Mouse (Mus musculus) spleen, postnatal 14 days (tissue): Measurements from ENCODE around the gene Mslnl.

Experiments
- DNase-seq, 2 experiments: peaks; one replicate each; pipeline ENCODE4 v3.0.0; 2021 to 2022; ENCODE audit warnings: low spot score in 2 of 2

Gene Mslnl

DNA sequence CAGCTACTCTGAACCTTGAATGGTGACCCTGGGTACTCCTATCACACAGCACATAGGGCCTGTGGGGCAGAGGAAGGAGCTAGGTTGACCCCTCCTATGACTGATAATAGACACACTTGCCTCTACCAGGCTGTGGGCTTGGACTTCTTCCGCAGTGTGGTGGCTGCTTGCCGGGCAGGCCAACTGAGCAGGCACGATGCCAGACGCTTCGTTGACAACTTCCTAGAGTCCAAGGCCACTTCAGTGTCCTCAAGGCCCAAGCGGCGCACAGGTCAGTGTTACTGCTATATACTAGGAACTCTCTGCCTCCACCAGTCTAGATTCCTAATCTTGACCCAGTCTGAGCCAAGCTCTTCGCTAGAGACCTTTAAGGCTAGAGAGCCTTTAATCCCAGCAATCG, 8.0 kb downstream of the Mslnl start:
- no peak for DNase-seq

DNA sequence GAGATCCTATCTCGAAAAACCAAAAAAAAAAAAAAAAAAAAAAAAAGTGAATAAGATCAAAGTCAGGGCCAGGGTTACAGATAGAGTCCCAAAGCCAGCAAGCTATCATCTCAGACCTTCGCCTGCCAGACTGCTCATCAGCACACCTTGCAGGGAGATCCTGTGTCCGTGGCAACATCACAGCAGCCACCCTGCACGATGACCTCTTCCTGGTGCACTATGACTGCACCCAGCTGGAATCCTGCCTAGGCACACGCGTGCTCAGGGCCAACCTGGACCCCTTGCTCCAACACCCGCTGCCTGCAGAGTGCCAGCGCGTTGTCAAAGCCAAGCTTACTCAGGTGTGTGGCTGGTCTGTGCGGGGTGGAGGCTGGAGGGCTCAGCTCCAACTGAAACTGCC, 8.5 kb downstream of the Mslnl start:
- no peak for DNase-seq

GRCm38 (mm10) chr17:25748238-25748637, 12.4 kb downstream of the Mslnl start:
- no peak for DNase-seq

DNA sequence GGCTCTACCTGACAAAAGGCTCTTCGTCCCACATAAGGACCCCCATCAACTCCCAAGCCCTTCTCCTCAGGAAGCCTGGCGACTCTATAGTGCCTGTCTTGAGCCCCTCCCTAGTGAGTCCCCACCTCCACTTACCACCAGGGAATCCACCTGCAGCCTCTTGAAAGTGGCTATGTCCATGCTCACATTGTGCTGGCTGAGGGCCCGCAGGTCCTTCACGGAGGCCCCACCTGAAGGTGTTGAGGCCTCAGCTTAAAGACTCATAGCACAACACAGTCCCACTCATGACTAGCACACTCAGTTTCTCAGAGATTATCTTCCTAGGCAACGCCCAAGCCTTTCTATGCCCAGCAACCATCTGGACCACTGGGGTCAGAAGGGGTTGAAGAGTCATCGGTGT, 13.5 kb downstream of the Mslnl start:
- no peak for DNase-seq

- DNase-seq = no peak
Observed at GRCm38 (mm10) chr17:25751446-25751845, 15.6 kb downstream of the Mslnl start.

- no peak for DNase-seq
Observed at GRCm38 (mm10) chr17:25754241-25754640, 18.4 kb downstream of the Mslnl start, which contains the start of gene Msln. TSS of gene Msln (minus strand) at chr17:25754378.

DNA sequence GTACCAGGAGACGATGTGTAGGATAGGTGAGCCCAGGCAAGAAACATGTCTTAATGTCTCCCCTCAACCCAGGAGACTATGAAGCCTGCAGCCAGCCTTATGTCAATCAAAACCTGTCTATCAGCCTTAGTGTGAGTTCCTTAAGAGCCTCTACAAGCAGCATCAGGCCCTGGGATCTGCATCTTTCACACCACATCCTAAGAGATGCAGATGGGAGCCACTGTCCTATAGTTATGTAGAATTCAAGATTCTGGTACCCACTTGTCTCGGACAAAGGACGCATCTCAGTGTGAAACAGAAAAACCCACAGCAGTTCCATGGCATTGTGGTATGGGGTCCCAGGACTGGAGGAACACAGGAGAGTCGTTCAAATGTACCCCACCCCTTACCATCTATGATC, 19.2 kb downstream of the Mslnl start:
- no peak for DNase-seq

DNA sequence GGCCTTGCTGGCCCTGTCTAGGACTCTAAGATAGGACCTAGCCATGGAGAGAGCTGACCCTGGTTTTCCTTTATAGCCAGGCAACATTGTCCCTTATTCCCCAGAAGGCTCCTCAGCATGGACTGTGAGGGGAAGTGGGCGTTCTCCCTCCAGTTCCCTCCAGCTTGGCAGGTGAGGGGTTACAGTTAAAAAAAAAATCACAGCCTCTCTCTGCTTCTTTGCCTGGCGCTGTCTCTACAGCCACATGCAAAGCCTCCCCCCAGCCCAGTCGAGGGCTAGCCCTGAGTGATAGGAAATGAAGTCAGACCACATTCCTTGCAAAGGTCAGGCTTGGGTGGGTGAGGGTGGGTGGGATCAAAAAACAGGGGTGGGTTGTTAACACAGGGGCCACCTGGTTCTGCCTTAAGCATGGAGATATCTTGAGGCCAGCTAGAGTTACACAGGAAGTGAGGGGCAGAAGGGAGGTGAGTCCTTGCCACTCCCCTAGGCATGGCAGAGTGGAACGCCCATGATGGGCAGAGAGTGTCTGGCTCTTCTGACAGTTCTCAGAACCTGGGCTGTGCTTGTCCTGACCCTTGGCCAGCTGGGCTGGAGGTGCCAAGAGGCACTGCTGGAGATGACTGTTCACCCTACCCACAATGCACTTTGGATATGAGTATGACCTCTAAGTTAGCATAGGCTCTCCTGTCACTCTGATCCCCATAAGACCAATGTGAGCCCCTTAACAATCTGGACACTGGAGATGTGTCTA, 20.0 kb downstream of the Mslnl start:
- DNase-seq = no peak

GRCm38 (mm10) chr17:25756378-25757242, 20.8 kb downstream of the Mslnl start:
- DNase-seq = no peak

GRCm38 (mm10) chr17:25757691-25758090, 21.8 kb downstream of the Mslnl start:
- DNase-seq = no peak

DNA sequence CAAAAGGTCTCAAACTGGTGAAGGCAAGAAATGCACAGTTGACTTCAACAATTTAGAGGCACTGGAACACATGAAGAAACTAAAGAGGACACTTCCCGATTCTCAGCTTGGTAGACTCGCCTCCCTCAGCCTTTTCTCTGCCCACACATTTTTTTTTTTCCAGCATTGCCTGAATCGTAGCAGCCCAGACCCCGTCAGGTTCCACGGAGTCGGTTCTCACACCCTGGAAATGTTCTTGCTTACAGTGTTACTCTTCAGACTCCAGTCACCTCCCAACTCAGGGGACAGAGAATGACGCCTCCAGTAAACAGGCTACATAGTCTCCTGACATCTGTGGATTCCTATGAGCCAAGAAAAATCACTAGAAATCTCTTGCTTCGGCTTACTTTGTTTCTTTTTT, 24.3 kb downstream of the Mslnl start:
- DNase-seq = no peak

DNA sequence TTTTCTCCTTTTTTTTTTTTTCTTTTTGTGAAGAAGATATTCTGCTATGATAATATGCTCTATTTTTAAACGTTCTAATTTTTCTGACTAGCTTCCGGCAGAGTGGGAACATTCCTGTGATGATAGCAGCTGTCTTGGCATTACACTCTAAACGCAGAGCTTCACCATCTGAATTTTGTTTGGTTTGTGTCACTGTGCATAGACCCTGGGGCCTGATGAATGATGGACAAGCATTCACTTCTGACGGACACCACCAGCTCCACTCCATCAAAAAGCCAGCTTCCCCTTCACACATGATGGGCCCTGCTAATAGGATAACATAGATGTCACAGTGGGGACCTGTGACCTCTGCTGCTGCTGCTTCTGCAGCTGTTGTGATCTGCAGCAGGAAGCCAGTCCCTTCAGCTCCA, 25.7 kb downstream of the Mslnl start:
- no peak for DNase-seq

DNA sequence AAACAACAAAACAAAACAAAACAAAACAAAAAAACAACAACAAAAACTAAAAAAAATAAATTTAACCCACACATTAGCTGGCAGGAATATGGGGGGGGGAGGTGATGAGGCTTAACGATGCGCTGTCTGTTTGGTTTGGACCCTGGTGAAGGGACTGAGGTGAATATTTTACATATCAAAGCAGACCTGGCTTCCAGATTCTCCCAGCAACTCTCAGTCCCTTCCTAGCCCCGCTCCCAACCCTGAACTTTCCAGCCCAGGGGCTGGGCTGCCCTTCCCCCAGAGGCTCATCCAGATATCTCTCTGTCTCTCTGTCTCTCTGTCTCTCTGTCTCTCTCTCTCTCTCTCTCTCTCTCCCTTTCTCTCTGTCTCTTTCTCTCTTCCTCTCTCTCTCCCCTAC, 26.7 kb downstream of the Mslnl start:
- DNase-seq = no peak

- no peak for DNase-seq
Observed at GRCm38 (mm10) chr17:25765886-25766285, 30.0 kb downstream of the Mslnl start.

GRCm38 (mm10) chr17:25769331-25769730, 33.5 kb downstream of the Mslnl start:
- no peak for DNase-seq

DNA sequence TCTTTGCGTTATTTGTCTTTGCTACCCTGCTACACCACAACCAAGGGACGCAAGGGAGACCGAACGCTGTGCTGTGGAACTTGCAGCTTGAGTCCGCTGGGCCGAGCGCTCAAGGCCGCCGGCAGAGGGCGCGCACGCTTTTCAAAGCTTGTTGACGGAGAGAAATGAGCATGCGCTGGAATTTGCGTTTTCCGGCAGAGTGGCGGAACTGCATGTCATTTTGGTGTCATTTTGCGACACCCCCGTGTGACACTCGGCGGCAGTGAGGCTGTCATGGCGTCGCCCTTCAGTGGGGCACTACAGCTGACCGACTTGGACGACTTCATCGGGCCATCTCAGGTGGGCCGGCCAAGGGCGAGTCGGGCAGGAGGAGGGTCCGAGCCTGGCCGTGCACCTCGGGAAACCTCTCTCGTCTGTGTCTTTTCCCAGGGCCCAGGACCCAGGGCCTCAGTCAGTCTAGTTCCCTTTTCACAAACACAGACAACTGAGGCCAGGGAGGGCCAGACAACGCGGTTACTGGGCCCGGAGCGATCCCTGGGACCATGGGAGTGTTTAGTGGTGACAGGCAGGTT, 37.8 kb downstream of the Mslnl start, which contains the start of gene Narfl:
Gene Narfl, plus strand, starts transcription at position 228 of the 572 bp plus-strand sequence.
- peak; percentile 95 to 98 for DNase-seq

DNA sequence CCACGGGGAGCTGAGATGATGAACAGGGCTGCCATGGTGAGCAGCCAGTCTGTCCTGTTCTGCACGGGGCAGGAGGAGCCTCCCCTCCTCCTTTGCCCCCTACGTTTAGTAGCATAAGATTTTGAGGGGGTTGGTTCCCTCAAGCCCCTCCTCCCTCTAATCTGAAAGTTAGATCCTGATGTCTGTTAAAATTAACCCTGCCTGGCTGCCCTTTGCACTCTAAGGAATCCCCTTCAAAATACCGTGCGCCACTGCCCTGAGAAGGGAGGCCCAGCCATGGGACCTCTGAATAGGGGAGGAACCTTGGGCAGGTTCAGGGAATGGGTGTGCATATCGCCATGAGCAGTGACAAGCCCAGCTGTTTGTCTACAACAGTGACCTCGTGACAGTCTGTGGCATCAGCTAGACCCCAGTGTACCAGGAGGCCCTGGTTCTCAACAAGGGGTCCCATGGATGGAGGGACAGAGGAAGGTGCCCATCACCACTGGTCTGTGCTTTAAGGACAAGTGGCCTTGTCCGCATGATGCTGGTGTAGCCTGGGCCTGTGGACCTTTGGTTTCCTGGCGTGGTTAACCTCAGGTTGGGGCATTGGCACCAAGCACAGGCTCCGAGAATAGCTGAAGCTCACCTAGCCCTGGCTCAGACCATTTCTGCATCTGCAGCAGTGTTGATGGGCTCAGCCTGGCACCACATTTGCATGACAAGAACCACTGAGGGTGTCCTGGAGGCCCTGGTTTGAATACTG, 39.6 kb downstream of the Mslnl start:
- no peak for DNase-seq

- DNase-seq = no peak
Observed at GRCm38 (mm10) chr17:25777948-25778347, 42.1 kb downstream of the Mslnl start.

DNA sequence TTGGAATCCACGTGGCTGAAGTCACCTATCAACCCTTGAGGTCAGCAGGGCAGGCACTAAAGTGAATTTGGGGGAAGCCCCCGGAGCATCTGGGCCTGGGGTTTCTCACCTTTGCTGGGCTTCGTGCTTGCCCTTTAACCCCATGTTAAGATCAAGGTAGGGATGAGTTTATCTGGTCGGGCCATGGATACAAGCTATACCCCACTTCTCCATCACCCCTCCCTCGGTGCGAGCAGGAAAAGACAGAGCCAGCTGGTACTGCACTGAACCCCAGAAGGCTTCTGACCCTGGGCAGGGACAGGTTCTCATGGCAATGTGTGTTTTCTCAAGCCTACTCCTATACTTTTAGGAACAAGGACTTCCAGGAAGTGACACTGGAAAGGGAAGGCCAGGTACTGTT, 45.5 kb downstream of the Mslnl start:
- DNase-seq = no peak

- DNase-seq = no peak
Observed at GRCm38 (mm10) chr17:25783086-25783485, 47.2 kb downstream of the Mslnl start.

- no peak for DNase-seq
Observed at GRCm38 (mm10) chr17:25783861-25784574, 48.2 kb downstream of the Mslnl start.
